Mouse (Mus musculus) yolk sac, embryonic 10.5 days (tissue): Measurements from ENCODE around the gene Naa50.

ENCODE experiments used
- DNase-seq: peaks from one replicate; pipeline ENCODE4 v3.0.0-alpha.2; 2017; ENCODE audit warnings: low spot score

Naa50 gene

DNA sequence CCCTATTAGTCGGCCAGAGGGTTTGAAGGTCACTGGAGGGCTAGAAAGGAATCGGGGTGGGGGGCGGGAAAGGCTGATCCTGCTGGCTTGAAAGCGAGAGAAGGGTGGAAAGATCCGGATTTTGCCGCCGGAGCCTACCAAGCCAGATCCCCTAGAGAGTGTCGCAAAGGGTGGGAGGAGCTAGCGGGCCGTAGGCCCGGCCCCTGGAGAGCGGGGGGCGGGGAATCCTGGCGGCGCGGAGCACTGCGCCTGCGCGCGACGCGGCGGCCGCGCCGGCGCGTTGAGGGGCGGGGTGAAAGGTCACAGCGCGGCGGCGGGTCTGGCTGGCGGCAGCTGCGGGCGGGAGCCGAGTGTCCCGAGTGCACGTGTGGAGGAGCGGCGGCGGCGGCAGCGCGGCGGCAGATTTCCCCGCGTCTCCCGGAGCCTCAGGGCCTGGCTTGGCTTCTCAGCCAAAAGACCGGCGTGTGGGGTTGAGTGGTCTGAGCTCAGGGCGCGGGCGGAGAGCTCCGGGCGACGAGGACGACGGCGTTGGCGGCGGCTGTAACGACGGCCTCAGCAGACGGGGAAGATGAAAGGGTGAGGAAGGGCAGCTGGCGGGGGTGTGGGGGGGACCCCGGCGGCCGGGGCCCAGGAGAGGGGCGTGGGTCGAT lies at the start of gene Naa50, which contains the start of gene Atp6v1a:
TSS of gene Naa50 (plus strand) at position 295 of the 650 bp plus-strand sequence.
TSS of gene Atp6v1a (minus strand) at position 170 of the 650 bp plus-strand sequence.
- DNase-seq: peak; percentile 95

GRCm38 (mm10) chr16:44099377-44099776 lies 40.3 kb upstream of the Naa50 start:
- DNase-seq: no peak

DNA sequence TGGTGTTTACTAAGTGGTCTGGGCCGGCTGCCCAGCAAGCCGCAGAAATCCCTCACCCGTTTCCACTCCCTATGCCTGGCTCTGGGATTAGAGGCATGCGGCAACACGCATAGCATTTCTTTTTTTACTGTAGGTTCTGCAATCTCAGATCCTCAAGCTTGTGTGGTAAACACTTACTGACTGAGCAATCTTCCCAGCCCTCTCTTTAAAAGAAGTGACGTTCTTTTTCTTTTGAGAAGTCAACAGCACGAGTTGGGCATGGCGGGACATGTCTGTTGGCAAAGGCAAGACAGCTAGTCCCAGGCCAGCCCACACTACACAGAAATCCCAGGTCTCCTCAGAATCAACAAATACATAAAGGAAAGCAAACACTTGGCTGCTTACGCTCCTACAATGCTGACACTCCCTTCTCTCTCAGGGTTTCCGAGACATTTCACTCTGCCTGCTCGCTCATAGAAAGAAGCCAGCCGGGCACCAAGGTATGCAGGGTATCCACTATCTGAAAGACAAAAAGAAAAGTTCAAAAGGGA lies 38.4 kb upstream of the Naa50 start:
- DNase-seq: no peak

DNA sequence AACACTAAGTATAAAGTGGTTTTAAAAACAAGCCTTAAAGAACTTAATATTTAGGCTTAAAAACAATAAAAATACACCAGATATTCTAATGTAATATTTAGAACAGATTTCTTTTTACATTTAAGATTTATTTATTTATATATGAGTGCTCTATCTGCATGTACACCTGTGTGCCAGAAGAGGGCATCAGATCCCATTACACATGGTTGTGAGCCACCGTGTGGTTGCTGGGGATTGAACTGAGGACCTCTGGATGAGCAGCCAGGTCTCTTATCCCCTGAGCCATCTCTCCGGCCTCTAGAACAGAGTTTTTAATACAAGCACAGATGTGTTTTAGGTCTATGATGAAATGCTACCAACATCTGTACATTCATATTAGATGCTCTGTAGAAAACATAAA lies 36.7 kb upstream of the Naa50 start:
- no peak for DNase-seq

DNA sequence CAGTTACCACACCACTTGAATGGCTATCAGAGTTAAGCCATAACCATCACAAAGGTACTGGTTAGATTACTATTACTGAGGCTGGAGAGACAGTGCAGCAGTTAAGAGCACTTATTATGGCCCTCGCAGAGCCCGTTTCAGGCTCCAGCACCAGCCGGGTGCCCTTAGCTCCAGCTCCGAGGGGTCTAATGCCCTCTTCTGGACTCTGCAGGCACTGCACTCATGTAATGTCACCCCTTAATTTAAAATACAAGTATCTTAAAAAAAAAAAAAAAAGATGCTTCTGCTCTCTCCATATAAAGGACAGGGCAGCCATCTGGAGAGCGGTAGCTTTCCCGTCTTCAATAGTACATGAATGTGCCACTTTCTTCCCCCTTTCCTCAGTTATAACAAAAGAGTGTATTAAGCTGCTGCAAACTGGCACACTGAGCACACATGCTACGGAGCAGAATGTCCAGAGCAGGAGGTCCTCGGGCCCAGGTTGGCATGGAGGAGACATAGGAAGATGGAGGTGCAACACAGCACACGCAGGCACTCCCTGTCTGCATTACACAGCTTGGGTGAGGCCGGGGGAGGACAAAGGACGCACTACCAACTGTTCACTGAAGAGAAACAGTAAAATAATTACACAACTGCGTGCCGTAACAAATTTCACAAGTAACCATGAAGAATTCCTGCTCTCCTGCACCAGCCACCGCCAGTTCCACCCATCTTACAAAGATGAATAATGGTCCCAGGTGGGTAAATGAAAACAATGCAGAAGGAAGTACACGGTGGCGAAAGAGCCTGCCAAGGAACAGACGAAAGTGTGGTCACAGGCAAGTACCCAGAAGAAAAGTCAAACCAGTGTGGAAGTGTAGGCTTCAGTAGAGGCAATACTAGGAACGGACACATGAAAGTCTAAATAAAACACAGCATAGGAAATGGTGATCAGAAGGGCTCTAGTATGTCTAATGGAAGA lies 35.5 kb upstream of the Naa50 start:
- no peak for DNase-seq

DNA sequence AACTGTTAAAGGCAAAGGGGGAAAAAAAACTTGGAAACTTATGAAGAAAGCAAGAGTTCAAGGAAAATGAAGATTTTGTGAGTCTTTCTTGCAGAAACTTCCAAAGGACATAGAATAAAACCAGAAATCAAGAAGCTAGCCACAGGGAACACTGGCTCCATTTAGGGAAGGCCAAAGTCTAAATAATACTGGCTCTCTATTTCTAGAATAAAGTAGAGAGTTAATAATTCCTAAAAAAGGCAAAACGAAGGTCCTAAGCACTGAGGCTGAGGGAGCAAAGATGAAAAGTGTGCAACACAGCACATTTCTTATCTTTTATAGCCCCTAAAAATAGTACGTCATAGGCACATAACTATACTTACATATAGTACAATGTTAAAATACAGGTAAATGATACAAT lies 34.4 kb upstream of the Naa50 start:
- no peak for DNase-seq

GRCm38 (mm10) chr16:44109002-44109401 lies 30.6 kb upstream of the Naa50 start:
- no peak for DNase-seq

- no peak for DNase-seq
These were observed 19.7 kb upstream of the Naa50 start for GRCm38 (mm10) chr16:44119753-44120501.

GRCm38 (mm10) chr16:44122122-44122521 lies 17.5 kb upstream of the Naa50 start:
- no peak for DNase-seq

DNA sequence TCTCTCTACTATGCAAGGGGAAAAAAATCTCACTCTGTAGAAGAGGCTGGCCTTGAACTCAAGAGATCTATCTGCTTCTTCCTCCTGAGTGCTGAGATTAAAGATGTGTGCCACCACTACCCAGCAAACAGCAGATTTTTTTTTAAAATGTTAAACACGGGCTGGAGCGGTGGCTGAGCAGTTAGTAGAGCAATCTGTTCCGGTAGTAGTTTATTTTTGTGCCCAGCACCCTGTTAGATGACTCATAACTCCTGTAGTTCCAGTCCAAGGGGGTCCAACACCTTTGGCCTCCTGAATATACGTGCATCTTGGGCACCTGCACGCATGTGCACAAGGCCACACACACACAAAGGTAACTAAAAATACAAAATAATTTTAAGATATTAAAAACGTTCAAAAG lies 17.1 kb upstream of the Naa50 start:
- no peak for DNase-seq

- DNase-seq: no peak
These were observed 16.5 kb upstream of the Naa50 start for GRCm38 (mm10) chr16:44122982-44123725.

DNA sequence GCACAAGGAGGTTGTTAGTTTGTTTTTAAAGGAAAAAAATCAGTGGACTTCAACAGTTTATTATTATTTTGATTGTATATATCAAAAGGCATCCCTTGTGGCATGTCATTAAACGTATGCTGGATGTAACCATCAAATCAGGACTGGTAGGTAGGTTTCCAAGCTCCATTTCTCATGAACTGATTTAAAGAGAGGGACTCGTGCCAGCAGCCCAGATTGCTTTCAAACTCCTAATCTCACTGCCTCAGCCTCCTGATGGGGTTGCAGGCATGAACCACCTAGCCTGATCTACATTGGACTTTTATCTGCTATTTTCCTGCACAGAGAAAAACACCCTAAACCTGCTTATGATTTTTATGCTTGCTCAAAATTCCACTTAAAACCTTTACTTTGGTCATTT lies 15.8 kb upstream of the Naa50 start:
- no peak for DNase-seq

- DNase-seq: no peak
These were observed 14.9 kb upstream of the Naa50 start for GRCm38 (mm10) chr16:44124713-44125112.

GRCm38 (mm10) chr16:44125436-44125835 lies 14.2 kb upstream of the Naa50 start:
- no peak for DNase-seq

- no peak for DNase-seq
These were observed 13.2 kb upstream of the Naa50 start for GRCm38 (mm10) chr16:44126437-44126836.

GRCm38 (mm10) chr16:44132300-44132699 lies 7.3 kb upstream of the Naa50 start:
- DNase-seq: no peak

GRCm38 (mm10) chr16:44133187-44133586 lies 6.4 kb upstream of the Naa50 start:
- no peak for DNase-seq

- DNase-seq: no peak
These were observed 3.1 kb upstream of the Naa50 start for GRCm38 (mm10) chr16:44136511-44137021.

DNA sequence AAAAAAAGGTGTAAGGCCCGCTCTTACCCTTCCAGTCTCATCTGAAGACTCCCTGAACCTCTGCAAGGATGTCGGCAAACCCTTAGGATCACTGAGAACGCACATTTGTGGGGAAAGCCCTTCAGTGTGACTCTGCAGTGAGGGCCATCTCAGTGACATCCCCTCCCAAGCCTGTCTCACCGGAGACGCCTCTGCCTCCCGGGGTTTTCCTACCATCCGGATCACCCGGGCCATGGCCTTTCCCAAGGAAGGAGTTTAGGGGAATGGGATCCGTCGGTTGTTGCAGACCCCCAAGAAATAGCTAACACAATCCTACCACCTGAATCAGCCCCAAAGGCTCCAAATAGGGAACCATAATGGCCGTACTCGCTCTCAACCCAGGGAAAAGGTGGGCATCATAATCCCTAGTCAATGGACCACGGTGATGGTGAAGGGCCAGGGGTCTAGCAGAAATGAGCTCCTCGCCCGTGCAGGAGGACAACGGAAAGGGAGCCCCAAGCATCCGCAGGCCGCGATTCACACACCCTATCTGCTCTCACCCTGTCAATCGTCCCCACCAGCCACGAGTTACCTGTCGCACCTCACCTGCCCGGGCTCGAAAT lies 1.2 kb upstream of the Naa50 start:
- DNase-seq: no peak

DNA sequence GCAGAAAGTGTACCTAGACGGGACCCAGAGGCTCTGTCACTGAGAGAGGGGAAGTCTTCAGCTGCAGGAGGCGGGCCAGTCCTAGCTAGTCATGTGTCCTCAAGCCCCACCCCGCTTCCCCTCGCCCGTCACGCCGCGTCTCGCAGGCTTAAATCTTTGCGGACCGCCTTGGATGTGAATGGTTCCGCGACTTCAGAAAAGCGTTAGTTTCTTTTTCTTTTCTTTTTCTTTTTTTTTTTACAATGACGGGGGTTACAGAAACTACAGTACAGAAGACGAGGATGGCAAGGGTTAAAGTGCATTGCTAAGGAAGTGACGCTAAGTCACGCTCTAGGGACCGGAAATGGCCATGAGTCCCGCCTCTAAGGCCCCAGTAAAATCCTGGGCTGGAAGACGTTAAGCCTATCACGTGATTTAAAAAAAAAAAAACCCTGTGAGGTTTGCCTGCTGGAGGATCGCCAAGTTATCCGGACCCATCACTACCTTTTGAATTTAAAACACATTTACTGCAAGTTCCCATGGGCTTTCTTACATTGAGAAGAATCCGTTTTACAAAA lies 573 bp upstream of the Naa50 start:
- peak; percentile 93 for DNase-seq
